Mouse (Mus musculus) CH12.LX (cell line): ENCODE data around the gene Pcgf1.

Source experiments
- CTCF ChIP-seq, 2 experiments: IDR thresholded peaks in 1 of 2; conservative IDR thresholded peaks in 1 of 2; 2 replicates each; pipeline ENCODE4 v1.5.1; 2011 to 2012; ENCODE audit warnings: low read depth in 2 of 2, low read length in 2 of 2, improper control_type of control experiment in 1 of 2, inconsistent platforms in 1 of 2, mild to moderate bottlenecking in 1 of 2, moderate library complexity in 1 of 2
- E2F4 ChIP-seq: IDR thresholded peaks from 2 replicates; pipeline ENCODE4 v1.6.1; 2011; ENCODE audit warnings: low read depth, low read length, improper control_type of control experiment; ENCODE audit not compliant: insufficient replicate concordance
- ELF1 ChIP-seq: IDR thresholded peaks from 2 replicates; pipeline ENCODE4 v1.6.1; 2014; ENCODE audit warnings: low read depth, mild to moderate bottlenecking, inconsistent platforms, low read length, improper control_type of control experiment
- MAX ChIP-seq: IDR thresholded peaks from 2 replicates; pipeline ENCODE4 v1.6.1; 2011; ENCODE audit warnings: low read length, improper control_type of control experiment
- PAX5 ChIP-seq: IDR thresholded peaks from 2 replicates; pipeline ENCODE4 v1.6.1; 2012; ENCODE audit warnings: low read length, inconsistent platforms, mixed read lengths
- UBTF ChIP-seq: IDR thresholded peaks from 2 replicates; pipeline ENCODE4 v1.6.1; 2012; ENCODE audit warnings: low read depth, mild to moderate bottlenecking, inconsistent platforms, low read length, improper control_type of control experiment, moderate library complexity

DNA sequence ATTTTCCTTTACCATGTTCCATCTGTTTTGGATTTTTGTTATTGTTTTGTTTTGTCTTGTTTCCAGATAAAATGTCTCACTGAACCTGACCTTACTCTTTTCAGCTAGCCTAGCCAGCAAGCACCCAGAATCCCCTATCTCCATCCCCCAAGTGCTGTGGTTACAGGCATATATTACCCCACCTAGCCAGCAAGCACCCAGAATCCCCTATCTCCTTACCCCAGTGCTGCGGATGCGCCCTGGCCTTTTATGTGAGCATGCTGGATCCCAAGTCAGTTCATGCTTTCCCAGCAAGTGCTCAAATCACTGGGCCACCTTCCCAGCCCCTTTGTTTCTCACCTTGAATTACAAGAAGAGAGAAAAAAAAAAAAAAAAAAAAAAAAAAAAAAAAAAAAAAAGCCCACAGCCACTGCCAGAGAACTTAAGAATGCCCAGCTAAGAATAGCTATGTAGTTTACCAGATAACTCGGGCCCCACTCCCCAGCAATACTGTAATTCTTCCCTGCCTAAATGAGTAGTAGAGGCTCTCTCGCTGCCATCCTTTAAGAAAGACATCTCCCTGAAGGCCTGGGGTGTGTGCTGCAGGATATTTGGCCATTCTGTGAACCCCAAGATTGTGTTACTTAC lies 34.0 kb downstream of the Pcgf1 start:
- TF ChIP-seq CTCF (conservative IDR thresholded peaks at IDR 0.05 in 1 of 2, IDR thresholded peaks at IDR 0.05 in 1 of 2; ENCODE audit: low read depth in 2 of 2, low read length in 2 of 2) (no peak), PAX5 (no peak), MAX (no peak), ELF1 (no peak), UBTF (no peak), E2F4 (no peak)
